Mouse (Mus musculus) embryonic fibroblast, embryonic 13.5 days (primary cell): ENCODE measurements at regions not wholly inside any gene's neighbourhood (a gene's known extent, or its start where the extent isn't known, plus 50 kb on each side); places are given as distances from the start of the nearest gene placed in this dataset.

ENCODE experiments used
- CTCF ChIP-seq: IDR thresholded peaks from 2 replicates; pipeline ENCODE4 v1.5.1; 2011; ENCODE audit warnings: mild to moderate bottlenecking, control low read depth, low read length, moderate library complexity, borderline replicate concordance; ENCODE audit not compliant: insufficient read depth
- POLR2A ChIP-seq: IDR thresholded peaks from 2 replicates; pipeline ENCODE4 v1.6.1; 2011; ENCODE audit warnings: low read depth, mild to moderate bottlenecking, control low read depth, low read length, moderate library complexity

DNA sequence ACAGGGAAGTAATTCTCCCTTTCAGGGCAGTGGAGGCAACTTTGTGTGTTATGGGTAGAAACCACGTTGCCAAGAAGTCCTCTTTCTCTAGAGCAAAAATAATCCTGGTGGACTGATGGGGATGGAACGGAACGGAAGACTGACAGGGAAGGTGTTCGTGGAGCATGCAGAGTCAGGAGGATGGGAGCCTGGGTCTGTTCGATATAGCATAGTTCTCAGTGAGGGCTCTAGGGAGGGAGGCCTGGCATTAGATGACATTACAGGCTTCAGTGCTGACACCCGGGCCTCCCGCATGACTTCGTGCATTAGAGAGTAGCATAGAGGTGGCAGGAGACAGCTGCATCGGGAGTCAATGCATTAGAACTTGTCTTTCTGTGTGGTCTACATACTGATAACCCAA lies 211.1 kb downstream of the Etnk1 start:
- TF ChIP-seq POLR2A (no peak), CTCF (no peak)
